Mouse (Mus musculus) liver, postnatal 0 days (tissue): Measurements from ENCODE around the gene Fgf15. TPM values are rescaled to one million over a fixed set of nuclear protein-coding genes. Genes with fewer than 3 reads are reported as not detected.
"Not testable (repeated sequence)": the region's sequence is repeated elsewhere in the genome, so short reads cannot be mapped to it uniquely, and the experiment has no call there.

ENCODE experiments used
- ATAC-seq: fragments of 200-750 bp; cut with Nextera tagmentation; 2 replicates; pipeline ENCODE4 v1.8.0; 2017; ENCODE audit warnings: mild to moderate bottlenecking, moderate library complexity
- DNase-seq: peaks from one replicate; pipeline ENCODE4 v3.0.0-alpha.2; 2016
- H3K27ac ChIP-seq: fragments of 300-500 bp; sonication (generic); 2 replicates; pipeline ENCODE4 v1.5.1; 2014; ENCODE audit warnings: antibody characterized with exemption, moderate library complexity, mild to moderate bottlenecking, low read depth
- H3K27me3 ChIP-seq: fragments of 300-500 bp; sonication (generic); 2 replicates; pipeline ENCODE4 v1.6.1; 2014; ENCODE audit warnings: low read length, control low read depth, mixed read lengths; ENCODE audit not compliant: insufficient read depth
- H3K36me3 ChIP-seq: fragments of 300-500 bp; sonication (generic); replicated peaks from 2 replicates; pipeline ENCODE4 v1.6.1; 2014; ENCODE audit warnings: mild to moderate bottlenecking, control low read depth, low read length, moderate library complexity, mixed read lengths; ENCODE audit not compliant: insufficient read depth
- H3K4me1 ChIP-seq: fragments of 300-500 bp; sonication (generic); 2 replicates; pipeline ENCODE4 v1.6.1; 2014; ENCODE audit warnings: antibody characterized with exemption, mild to moderate bottlenecking, control low read depth; ENCODE audit not compliant: insufficient read depth
- H3K4me2 ChIP-seq: fragments of 300-500 bp; sonication (generic); 2 replicates; pipeline ENCODE4 v1.6.1; 2014; ENCODE audit warnings: low read depth, mild to moderate bottlenecking, low read length, moderate library complexity, mixed read lengths
- H3K4me3 ChIP-seq: fragments of 300-500 bp; sonication (generic); 2 replicates; pipeline ENCODE4 v1.5.1; 2014; ENCODE audit warnings: low read depth, low read length
- H3K9ac ChIP-seq: fragments of 300-500 bp; sonication (generic); replicated peaks from 2 replicates; pipeline ENCODE4 v1.6.1; 2014; ENCODE audit warnings: mild to moderate bottlenecking, moderate library complexity
- H3K9me3 ChIP-seq: fragments of 300-500 bp; sonication (generic); 2 replicates; pipeline ENCODE4 v1.6.1; 2016; ENCODE audit warnings: mild to moderate bottlenecking, control low read depth, low read length, mixed read lengths
- CTCF ChIP-seq: sonication (generic); IDR thresholded peaks from 2 replicates; pipeline ENCODE4 v1.5.1; 2016; ENCODE audit warnings: antibody characterized with exemption, low read depth
- EP300 ChIP-seq: IDR thresholded peaks from 2 replicates; pipeline ENCODE4 v1.6.1; 2016; ENCODE audit warnings: antibody characterized with exemption, low read depth, mild to moderate bottlenecking
- WGBS: fragments of 180-500 bp; shearing (Covaris S2); extraction: QIAGEN DNeasy Blood & Tissue Kit; methylation state at CpG from one replicate; pipeline ENCODE4 v1.1.7; 2014; ENCODE audit not compliant: insufficient replicate concordance; 5-methylcytosine and 5-hydroxymethylcytosine counted together
- polyA plus RNA-seq: library from polyadenylated mRNA; unstranded; fragments of >200 nt; fragmentation: Nextera tagmentation; extraction: Ambion mirVana; gene quantifications from 2 replicates; pipeline ENCODE4 v1.2.1, GENCODE M21; 2015

Fgf15 gene
- polyA plus RNA-seq, 1 experiment from 2014 or later: not detected

GRCm38 (mm10) chr7:144894706-144895105 is 1.6 kb upstream of the Fgf15 start:
- Histone ChIP-seq H3K4me3 (no peak overlapping the region), H3K4me2 (peak overlapping the region; percentile 78; the same call in 1 of the 2 replicates)
- WGBS: 4% methylated on average over 4 of the region's 4 CpGs

GRCm38 (mm10) chr7:144895305-144896111 is 823 bp upstream of the Fgf15 start:
- Histone ChIP-seq H3K4me1 (peaks cover 10% of the 10 kb centered on the region), H3K27ac (no peak overlapping the region), H3K4me2 (peak overlapping the region; percentile 78), H3K27me3 (peaks cover 58% of the 10 kb centered on the region), H3K4me3 (peak overlapping the region; percentile 40), H3K36me3 (no peaks in the 10 kb centered on the region), H3K9ac (no peak overlapping the region), H3K9me3 (no peaks in the 10 kb centered on the region)
- DNase-seq (peak; percentile 77), ATAC-seq (peak; percentile 41; the same call in 1 of the 2 replicates)
- TF ChIP-seq EP300 (no peak), CTCF (peak; percentile 81)
- WGBS: 2% methylated on average over 37 of the region's 37 CpGs

More at GRCm38 (mm10) chr7:144894706-144895105, 1.6 kb upstream of the Fgf15 start:
- DNase-seq: no peak
- TF ChIP-seq CTCF (no peak), EP300 (no peak)
- Histone ChIP-seq H3K4me1 (peaks cover 10% of the 10 kb centered on the region), H3K9ac (no peak overlapping the region), H3K36me3 (no peaks in the 10 kb centered on the region), H3K9me3 (no peaks in the 10 kb centered on the region), H3K27me3 (peaks cover 57% of the 10 kb centered on the region), H3K27ac (no peak overlapping the region)
- ATAC-seq: no peak

- TF ChIP-seq EP300 (no peak), CTCF (no peak)
- H3K27ac ChIP-seq: no peak overlapping the region
- no peak for ATAC-seq
- H3K4me3 ChIP-seq: no peak overlapping the region
- H3K9ac ChIP-seq: no peak overlapping the region
- H3K9me3 ChIP-seq: no peaks in the 10 kb centered on the region
- no peak for DNase-seq
- H3K4me2 ChIP-seq: no peak overlapping the region
- peaks cover 64% of the 10 kb centered on the region for H3K27me3 ChIP-seq
- WGBS: 70% methylated on average over 6 of the region's 6 CpGs
- H3K4me1 ChIP-seq: peaks cover 10% of the 10 kb centered on the region
- no peaks in the 10 kb centered on the region for H3K36me3 ChIP-seq
Measured at GRCm38 (mm10) chr7:144898506-144898905, 2.2 kb downstream of the Fgf15 start.

- H3K27me3 ChIP-seq: peaks cover 12% of the 10 kb centered on the region; the same call in 1 of the 2 replicates
- H3K27ac ChIP-seq, DNase-seq, H3K4me2 ChIP-seq, H3K9ac ChIP-seq, ATAC-seq, H3K36me3 ChIP-seq, H3K4me3 ChIP-seq, H3K9me3 ChIP-seq, H3K4me1 ChIP-seq: not testable (repeated sequence)
- TF ChIP-seq CTCF: peak; percentile 37
- 78% methylated on average over 3 of the region's 3 CpGs for WGBS
Measured at GRCm38 (mm10) chr7:144905514-144905913, 9.2 kb downstream of the Fgf15 start.

- DNase-seq (peak; percentile 69), ATAC-seq (peak; percentile 49)
- Histone ChIP-seq H3K4me3 (no peak overlapping the region), H3K36me3 (no peaks in the 10 kb centered on the region), H3K9ac (no peak overlapping the region), H3K9me3 (no peaks in the 10 kb centered on the region), H3K27ac (no peak overlapping the region), H3K4me2 (0 out of 2 replicates have a peak overlapping the region, but pooled peaks have one; percentile 3), H3K27me3 (0 out of 2 replicates have a peak, but pooled peaks cover 8% of the 10 kb centered on the region), H3K4me1 (no peaks in the 10 kb centered on the region)
- no peak for TF ChIP-seq EP300
- peak; percentile 83 for TF ChIP-seq CTCF
- whole genome bisulfite sequencing: 13% methylated on average over 28 of the region's 28 CpGs
Measured at GRCm38 (mm10) chr7:144906708-144907397, 10.5 kb downstream of the Fgf15 start.

GRCm38 (mm10) chr7:144907793-144908192 is 11.5 kb downstream of the Fgf15 start:
- WGBS: 6% methylated on average over 8 of the region's 8 CpGs
- no peak overlapping the region for H3K27ac ChIP-seq
- no peaks in the 10 kb centered on the region for H3K36me3 ChIP-seq
- no peaks in the 10 kb centered on the region for H3K9me3 ChIP-seq
- H3K4me1 ChIP-seq: no peaks in the 10 kb centered on the region
- H3K27me3 ChIP-seq: 0 out of 2 replicates have a peak, but pooled peaks cover 6% of the 10 kb centered on the region
- ATAC-seq: no peak
- H3K4me3 ChIP-seq: no peak overlapping the region
- H3K4me2 ChIP-seq: no peak overlapping the region
- H3K9ac ChIP-seq: no peak overlapping the region
- TF ChIP-seq CTCF (peak; percentile 46), EP300 (no peak)
- DNase-seq: no peak
